Mouse (Mus musculus) neural tube, embryonic 12.5 days (tissue): ENCODE measurements around the gene Trim44. TPM values are rescaled to one million over a fixed set of nuclear protein-coding genes. Genes with fewer than 3 reads are reported as not detected.

Experiments
- ATAC-seq: fragments of 200-750 bp; cut with Nextera tagmentation; 2 replicates; pipeline ENCODE4 v1.8.0; 2017; ENCODE audit warnings: low read depth, mild to moderate bottlenecking, moderate TSS enrichment, moderate library complexity; ENCODE audit not compliant: low FRiP score
- H3K27ac ChIP-seq: fragments of 300-500 bp; sonication (generic); 2 replicates; pipeline ENCODE4 v1.5.1; 2016
- H3K27me3 ChIP-seq: fragments of 300-500 bp; sonication (generic); replicated peaks from 2 replicates; pipeline ENCODE4 v1.6.1; 2016; ENCODE audit warnings: mild to moderate bottlenecking
- H3K36me3 ChIP-seq: fragments of 300-500 bp; sonication (generic); 2 replicates; pipeline ENCODE4 v1.6.1; 2016; ENCODE audit warnings: mild to moderate bottlenecking
- H3K4me1 ChIP-seq: fragments of 300-500 bp; sonication (generic); 2 replicates; pipeline ENCODE4 v1.6.1; 2016
- H3K4me2 ChIP-seq: fragments of 300-500 bp; sonication (generic); replicated peaks from 2 replicates; pipeline ENCODE4 v1.6.1; 2016; ENCODE audit warnings: mild to moderate bottlenecking
- H3K4me3 ChIP-seq: fragments of 300-500 bp; sonication (generic); 2 replicates; pipeline ENCODE4 v1.5.1; 2016
- H3K9ac ChIP-seq: fragments of 300-500 bp; sonication (generic); 2 replicates; pipeline ENCODE4 v1.6.1; 2016; ENCODE audit warnings: mild to moderate bottlenecking
- H3K9me3 ChIP-seq: fragments of 300-500 bp; sonication (generic); 2 replicates; pipeline ENCODE4 v1.6.1; 2016; ENCODE audit warnings: mild to moderate bottlenecking
- WGBS: fragments of 180-500 bp; shearing (Covaris S2); methylation state at CpG from one replicate; pipeline ENCODE4 v1.1.7; 2016; 5-methylcytosine and 5-hydroxymethylcytosine counted together
- polyA plus RNA-seq: library from polyadenylated mRNA; unstranded; fragments of >200 nt; fragmentation: Nextera tagmentation; extraction: Ambion mirVana; gene quantifications from 2 replicates; pipeline ENCODE4 v1.2.1, GENCODE M21; 2016

The Trim44 gene
- polyA plus RNA-seq, result 61.5 and 67.9 TPM in 2 replicates

DNA sequence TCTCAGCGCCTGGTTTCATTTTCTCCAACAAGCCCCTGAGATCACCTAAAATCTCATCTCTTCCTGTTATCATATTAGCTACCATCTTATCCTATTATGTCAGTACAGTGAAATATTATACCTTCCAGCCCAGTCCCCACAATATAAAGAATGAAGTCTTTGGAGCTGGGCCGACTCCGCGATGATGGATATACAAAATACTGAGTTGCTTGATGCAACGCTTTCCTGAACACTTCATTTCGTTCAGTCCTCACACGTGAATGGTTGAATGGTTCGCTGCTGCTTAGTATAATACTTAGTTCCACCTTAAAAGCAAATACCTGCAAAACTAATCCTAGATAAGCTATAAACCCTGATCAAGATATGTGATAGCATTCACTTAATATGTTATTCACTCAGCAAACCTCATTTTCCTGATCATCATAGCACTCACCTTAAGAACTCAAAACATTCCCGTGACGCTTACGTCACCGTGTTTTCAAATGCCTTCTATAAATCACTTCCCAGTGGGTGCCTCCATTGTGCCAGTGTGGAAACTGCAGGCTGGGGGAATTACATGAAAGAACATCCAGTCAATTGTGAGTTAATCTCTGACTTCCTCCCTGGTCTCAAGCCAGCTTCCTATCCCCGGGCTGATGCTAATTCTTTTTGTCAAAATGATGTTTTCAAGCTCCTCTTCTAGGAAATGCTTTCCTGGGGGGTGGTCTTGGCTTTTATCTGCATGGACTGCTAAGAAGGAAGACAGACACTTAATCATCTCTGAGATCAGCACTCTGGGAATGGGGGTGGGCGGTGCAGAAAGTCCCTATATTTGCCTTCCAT is at the start of gene Trim44:
TSS of gene Trim44 (minus strand) at position 466 of the 822 bp plus-strand sequence.
- no peak within 1 kb of the TSS for H3K4me3 ChIP-seq
- no peaks in the 10 kb centered on the region for H3K27me3 ChIP-seq
- WGBS, result 33% methylated on average over 14 of the region's 14 CpGs
- H3K4me1 ChIP-seq, result no peaks in the 10 kb centered on the region
- H3K9ac ChIP-seq, result no peak within 1 kb of the TSS
- H3K4me2 ChIP-seq, result no peak within 1 kb of the TSS; the same call in 1 of the 2 replicates
- ATAC-seq, result peak; percentile 75
- H3K36me3 ChIP-seq, result no peaks in the 10 kb centered on the region
- no peaks in the 10 kb centered on the region for H3K9me3 ChIP-seq
- no peak within 1 kb of the TSS for H3K27ac ChIP-seq

DNA sequence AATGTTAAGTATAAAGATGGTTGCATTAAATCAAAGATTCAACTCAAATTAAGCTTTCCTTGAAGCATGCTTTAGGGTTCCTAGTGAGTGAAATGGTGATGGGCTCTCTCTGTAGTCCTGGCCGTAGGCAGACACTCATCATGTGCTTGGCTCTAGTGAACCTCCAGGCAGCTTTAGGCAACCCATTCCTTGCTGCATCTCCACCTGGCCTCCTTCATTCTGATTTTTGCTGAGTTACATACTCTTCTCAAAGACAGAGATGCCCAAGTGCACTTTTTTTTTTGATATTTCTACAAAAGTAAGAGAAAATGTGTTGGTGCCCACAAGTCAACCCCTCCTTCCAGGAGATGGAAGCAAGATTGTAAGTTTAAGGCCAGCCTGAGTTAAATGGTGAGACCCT is 47.5 kb upstream of the Trim44 start:
- H3K4me1 ChIP-seq, result peaks cover 6% of the 10 kb centered on the region; the same call in 1 of the 2 replicates
- no peaks in the 10 kb centered on the region for H3K27me3 ChIP-seq
- ATAC-seq, result no peak
- no peak overlapping the region for H3K9ac ChIP-seq
- H3K27ac ChIP-seq, result no peak overlapping the region
- no peak overlapping the region for H3K4me2 ChIP-seq
- no peaks in the 10 kb centered on the region for H3K9me3 ChIP-seq
- WGBS, result 93% methylated on average over 1 of the region's 1 CpGs
- H3K36me3 ChIP-seq, result no peaks in the 10 kb centered on the region
- H3K4me3 ChIP-seq, result no peak overlapping the region

DNA sequence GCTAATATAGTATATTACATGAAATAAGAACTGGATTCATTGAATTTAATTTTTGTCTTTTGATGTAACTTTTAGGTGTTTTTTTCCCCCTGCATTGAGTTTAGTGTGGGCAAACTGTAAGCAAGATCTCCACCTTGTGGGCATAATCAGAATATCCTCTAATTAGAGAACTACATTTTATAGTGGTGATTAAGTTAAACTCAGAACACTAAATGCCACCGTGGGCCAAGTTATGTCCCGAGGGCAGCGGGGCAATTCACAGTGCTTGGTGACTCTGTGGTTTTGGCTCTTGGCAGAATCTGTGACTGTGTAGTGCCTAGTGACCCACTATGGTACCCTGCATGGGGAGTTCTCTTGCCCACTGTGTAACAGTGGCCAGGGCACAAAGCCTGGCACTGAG is 45.8 kb upstream of the Trim44 start:
- WGBS, result 26% methylated on average over 3 of the region's 3 CpGs
- H3K27ac ChIP-seq, result no peak overlapping the region
- H3K27me3 ChIP-seq, result no peaks in the 10 kb centered on the region
- H3K4me3 ChIP-seq, result no peak overlapping the region
- no peaks in the 10 kb centered on the region for H3K9me3 ChIP-seq
- no peaks in the 10 kb centered on the region for H3K36me3 ChIP-seq
- no peak overlapping the region for H3K4me2 ChIP-seq
- no peak for ATAC-seq
- peaks cover 14% of the 10 kb centered on the region for H3K4me1 ChIP-seq
- no peak overlapping the region for H3K9ac ChIP-seq

DNA sequence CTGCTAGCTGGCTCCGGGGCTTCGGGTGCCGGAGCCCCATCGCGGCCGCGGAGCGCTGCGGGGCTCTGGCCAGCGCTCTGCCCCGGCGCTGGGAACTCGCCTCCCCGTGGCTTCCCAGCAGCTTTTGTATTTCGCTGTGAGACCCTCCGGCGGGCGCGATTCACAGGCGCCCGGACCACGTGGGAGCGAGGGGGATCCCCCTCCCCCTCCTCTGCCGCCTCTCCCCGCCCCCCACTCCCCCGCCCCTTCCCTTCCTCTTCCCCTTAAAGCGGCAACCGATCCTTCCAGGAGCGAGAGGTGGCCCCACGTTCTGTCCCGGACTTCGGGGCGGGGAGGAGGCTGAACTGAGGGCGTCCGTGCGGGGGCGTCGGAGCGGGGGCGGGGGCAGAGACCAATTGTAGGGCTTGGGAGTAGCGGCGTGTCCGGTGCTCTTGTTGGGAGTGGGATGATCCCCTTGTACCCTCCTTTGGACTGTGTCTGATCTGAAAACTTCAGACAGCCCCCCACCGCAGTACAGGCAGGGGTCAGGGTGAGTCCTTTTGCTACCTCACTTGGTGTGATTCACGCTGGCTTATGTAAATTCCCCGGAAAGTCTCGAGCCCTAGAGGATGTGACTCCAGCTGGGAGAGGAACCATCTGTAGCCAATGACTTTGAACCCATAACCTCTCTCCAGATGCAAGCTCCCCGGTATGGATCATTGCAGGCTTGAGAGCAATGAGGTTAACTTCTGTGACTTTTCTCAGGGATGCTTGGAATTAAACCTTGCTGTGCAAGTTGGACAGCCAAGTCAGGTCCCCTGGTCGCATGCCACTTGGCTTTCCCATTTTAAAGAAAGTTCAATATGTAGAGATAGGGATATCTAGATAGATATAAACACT is 44.3 kb upstream of the Trim44 start, which contains the start of gene Fjx1:
TSS of gene Fjx1 (minus strand) at position 829 of the 879 bp plus-strand sequence.
- H3K4me3 ChIP-seq, result peak within 1 kb of the TSS; percentile 88
- WGBS, result under 1% methylated on average over 46 of the region's 49 CpGs
- peaks cover 14% of the 10 kb centered on the region for H3K4me1 ChIP-seq
- 0 out of 2 replicates have a peak, but pooled peaks cover 3% of the 10 kb centered on the region for H3K36me3 ChIP-seq
- H3K9ac ChIP-seq, result peak within 1 kb of the TSS; percentile 97
- H3K4me2 ChIP-seq, result peak within 1 kb of the TSS; percentile 92
- peak within 1 kb of the TSS; percentile 91 for H3K27ac ChIP-seq
- H3K27me3 ChIP-seq, result no peaks in the 10 kb centered on the region
- ATAC-seq, result peak; percentile 84
- H3K9me3 ChIP-seq, result no peaks in the 10 kb centered on the region

DNA sequence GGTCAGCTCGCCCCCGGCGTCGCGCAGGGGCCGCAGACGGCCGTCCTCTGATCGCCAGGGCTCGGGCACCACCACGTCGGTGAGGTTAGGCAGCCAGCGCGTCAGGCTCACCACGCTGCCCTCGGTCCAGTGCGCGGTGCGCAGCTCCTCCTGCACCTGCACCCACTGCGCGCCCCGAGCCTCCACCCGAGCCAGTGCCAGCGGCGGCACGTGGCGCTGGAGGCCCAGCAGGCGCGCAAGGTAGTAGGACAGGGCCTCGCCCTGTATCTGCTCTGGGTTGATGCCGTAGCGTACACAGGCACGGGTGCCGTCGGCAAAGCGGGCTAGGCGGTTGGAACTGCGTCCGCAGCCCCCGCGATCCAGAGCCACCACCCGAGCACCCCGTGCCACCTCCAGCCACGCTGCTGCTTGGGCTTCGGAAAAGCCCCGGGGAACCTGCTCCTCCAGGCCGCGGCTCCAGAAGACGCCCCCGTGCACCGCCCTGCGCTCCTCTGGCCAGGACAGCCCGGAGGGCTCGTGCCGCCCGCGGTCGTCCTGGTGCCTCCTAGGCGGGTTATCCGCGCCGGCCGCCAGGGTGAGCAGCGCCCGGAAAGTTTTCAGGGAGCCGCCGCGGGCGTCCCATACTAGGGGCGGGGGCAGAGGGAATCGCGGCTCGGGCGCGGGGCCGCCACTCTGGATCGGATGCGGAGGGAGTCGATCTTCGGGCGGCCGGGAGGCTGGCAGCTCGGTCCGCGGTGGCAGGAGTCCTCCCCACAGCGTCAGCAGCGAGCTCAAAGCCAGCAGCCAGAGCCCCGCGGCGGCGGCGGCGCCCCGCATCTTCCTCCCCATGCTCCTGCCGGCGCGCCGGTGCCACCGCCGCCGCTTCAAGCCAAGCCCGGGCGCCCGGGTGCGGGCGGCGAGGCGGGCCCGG is 43.4 kb upstream of the Trim44 start:
- WGBS, result under 1% methylated on average over 106 of the region's 109 CpGs
- ATAC-seq, result peak; percentile 69

DNA sequence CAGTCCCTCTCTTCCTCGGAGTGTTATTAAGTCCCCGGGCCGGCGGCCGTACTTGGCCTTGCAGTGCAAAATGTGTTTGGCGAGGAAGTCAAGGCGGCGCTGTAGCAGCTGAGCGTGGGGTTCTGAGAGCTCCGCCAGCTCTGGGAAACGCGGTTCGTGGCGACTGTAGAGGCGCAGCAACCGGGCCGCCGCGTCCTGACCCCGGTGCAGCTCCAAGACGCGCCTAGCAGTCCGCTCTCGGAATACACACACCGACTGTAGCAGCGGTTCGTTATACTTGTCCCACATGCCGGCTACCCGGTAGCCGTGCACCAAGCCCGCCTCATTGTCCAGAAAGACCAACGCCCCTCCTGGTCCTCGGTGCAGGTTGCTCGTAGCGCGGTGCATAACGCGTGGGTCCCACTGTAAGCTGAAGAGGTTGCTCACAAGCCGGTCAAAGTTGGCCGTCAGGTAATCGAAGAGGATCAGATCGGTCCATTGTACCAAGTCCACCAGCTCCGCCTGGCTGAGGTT is 42.7 kb upstream of the Trim44 start:
- ATAC-seq, result peak; percentile 11
- Histone ChIP-seq H3K36me3 (0 out of 2 replicates have a peak, but pooled peaks cover 3% of the 10 kb centered on the region), H3K9me3 (no peaks in the 10 kb centered on the region), H3K27ac (peak overlapping the region; percentile 91), H3K27me3 (no peaks in the 10 kb centered on the region), H3K9ac (peak overlapping the region; percentile 97), H3K4me3 (peak overlapping the region; percentile 88), H3K4me1 (peaks cover 14% of the 10 kb centered on the region), H3K4me2 (peak overlapping the region; percentile 92)
- WGBS, result under 1% methylated on average over 43 of the region's 43 CpGs

More for the DNA sequence above, 43.4 kb upstream of the Trim44 start:
- peak overlapping the region; percentile 88 for H3K4me3 ChIP-seq
- no peaks in the 10 kb centered on the region for H3K9me3 ChIP-seq
- H3K4me2 ChIP-seq, result peak overlapping the region; percentile 92
- no peaks in the 10 kb centered on the region for H3K27me3 ChIP-seq
- H3K27ac ChIP-seq, result peak overlapping the region; percentile 91
- H3K36me3 ChIP-seq, result 0 out of 2 replicates have a peak, but pooled peaks cover 3% of the 10 kb centered on the region
- H3K4me1 ChIP-seq, result peaks cover 14% of the 10 kb centered on the region
- peak overlapping the region; percentile 97 for H3K9ac ChIP-seq

DNA sequence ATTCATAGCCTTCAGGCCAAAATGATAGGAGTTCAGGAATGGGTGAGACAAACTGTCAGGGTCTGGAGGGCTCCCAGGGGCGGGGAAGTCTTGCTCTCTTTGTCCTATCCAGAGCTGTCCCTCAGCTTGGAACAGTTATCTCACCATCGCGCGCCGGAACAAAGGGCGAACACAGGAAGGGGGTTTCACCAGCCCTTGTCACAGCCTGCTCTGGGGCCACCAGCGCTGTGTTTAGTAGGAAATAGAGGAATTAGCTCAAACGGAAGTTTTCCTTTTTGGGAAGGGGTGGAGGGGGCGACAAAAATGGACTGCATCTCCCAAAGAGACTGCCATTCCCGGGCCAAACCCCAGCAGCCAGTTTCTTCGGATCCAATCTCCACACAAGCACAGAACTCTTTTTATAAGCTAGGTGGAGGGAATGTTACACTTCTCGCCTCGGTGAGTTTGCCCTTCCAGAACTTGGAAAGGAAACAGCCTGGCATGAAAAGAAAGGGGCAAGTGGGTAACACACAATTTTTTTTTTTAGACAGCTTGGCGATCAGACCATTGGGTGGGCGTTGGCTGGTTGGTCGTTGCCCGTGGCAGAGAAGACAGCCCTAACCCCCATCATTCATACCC is 42.1 kb upstream of the Trim44 start:
- H3K4me3 ChIP-seq, result peak overlapping the region; percentile 88
- ATAC-seq, result peak; percentile 38
- H3K4me1 ChIP-seq, result peaks cover 14% of the 10 kb centered on the region
- peak overlapping the region; percentile 97 for H3K9ac ChIP-seq
- no peaks in the 10 kb centered on the region for H3K27me3 ChIP-seq
- WGBS, result under 1% methylated on average over 17 of the region's 17 CpGs
- H3K36me3 ChIP-seq, result 0 out of 2 replicates have a peak, but pooled peaks cover 3% of the 10 kb centered on the region
- no peaks in the 10 kb centered on the region for H3K9me3 ChIP-seq
- peak overlapping the region; percentile 91 for H3K27ac ChIP-seq
- peak overlapping the region; percentile 92 for H3K4me2 ChIP-seq

DNA sequence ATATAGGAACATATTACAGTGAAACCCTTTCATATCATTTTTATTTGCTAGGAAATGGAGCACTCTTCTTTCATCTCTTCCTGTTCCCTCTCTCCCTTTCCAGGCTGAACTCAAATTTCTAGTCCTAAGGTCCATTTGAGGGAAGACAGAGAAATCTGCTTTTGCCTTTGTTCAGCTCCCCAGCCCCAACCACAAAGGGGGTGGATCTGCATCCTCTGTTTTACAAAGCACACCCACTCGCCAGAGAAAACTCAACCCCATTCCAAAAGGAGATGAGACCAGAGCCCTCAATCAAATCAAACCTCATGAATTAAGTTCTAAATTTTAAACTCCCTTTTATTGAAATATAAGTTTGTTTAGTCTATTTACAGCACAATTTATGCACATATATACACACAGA is 41.4 kb upstream of the Trim44 start:
- Histone ChIP-seq H3K27ac (no peak overlapping the region), H3K36me3 (0 out of 2 replicates have a peak, but pooled peaks cover 3% of the 10 kb centered on the region), H3K4me3 (peak overlapping the region; percentile 10), H3K4me2 (peak overlapping the region; percentile 92), H3K4me1 (peaks cover 14% of the 10 kb centered on the region), H3K27me3 (no peaks in the 10 kb centered on the region), H3K9ac (peak overlapping the region; percentile 46; the same call in 1 of the 2 replicates), H3K9me3 (no peaks in the 10 kb centered on the region)
- ATAC-seq, result no peak
- WGBS, result 21% methylated on average over 1 of the region's 1 CpGs

DNA sequence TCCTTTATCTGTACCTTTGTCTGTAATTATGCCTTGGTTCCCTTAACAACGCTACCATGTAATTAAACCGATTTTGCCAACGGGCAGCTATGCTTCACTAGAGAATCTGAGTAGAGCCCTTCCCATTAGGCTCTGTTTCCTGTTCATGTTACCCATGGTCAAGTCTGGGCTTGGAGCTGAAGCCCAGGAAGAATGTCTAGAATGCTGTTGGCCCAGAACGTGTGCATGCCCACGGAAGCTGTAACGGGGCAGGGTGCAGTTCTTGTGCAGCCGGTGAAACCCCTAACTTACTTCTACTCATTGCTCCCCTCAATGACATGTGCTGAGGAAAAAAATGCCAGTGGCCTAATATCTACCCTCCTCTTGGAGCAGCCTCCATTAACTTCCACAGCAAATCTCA is 40.2 kb upstream of the Trim44 start:
- Histone ChIP-seq H3K36me3 (0 out of 2 replicates have a peak, but pooled peaks cover 3% of the 10 kb centered on the region), H3K27ac (no peak overlapping the region), H3K4me3 (no peak overlapping the region), H3K9ac (no peak overlapping the region), H3K9me3 (no peaks in the 10 kb centered on the region), H3K4me2 (peak overlapping the region; percentile 92), H3K4me1 (peaks cover 14% of the 10 kb centered on the region), H3K27me3 (no peaks in the 10 kb centered on the region)
- 84% methylated on average over 7 of the region's 7 CpGs for WGBS
- ATAC-seq, result no peak

DNA sequence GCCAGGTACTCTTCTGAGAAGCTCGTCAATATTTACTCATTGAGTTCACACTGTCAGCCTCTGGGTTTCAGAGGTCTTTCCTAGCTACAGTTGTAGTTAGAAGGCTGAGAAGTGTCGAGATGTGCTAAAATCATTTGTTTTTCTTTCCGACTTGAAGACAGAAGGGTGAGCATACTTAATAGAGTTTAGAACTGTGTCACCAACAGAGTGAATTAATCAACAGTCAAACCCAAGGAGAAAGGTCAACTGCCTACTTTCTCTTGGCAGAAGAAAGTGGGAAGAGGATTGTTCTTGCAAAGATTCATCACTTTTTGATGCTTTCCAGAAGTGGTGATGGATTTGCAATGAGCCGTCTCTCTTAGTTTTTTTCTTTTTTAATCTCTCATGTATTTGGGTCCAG is 39.2 kb upstream of the Trim44 start:
- Histone ChIP-seq H3K9me3 (no peaks in the 10 kb centered on the region), H3K9ac (no peak overlapping the region), H3K27ac (no peak overlapping the region), H3K4me2 (no peak overlapping the region), H3K4me1 (peaks cover 9% of the 10 kb centered on the region), H3K36me3 (0 out of 2 replicates have a peak, but pooled peaks cover 3% of the 10 kb centered on the region), H3K4me3 (no peak overlapping the region), H3K27me3 (no peaks in the 10 kb centered on the region)
- ATAC-seq, result no peak
- WGBS, result 81% methylated on average over 4 of the region's 4 CpGs
